Mouse (Mus musculus): Measurements from ENCODE around the gene Manf. TPM values are rescaled to one million over a fixed set of nuclear protein-coding genes. Genes with fewer than 3 reads are reported as not detected.

Gene Manf
- polyA plus RNA-seq, 1 experiment from 2014 or later = 180 TPM

DNA sequence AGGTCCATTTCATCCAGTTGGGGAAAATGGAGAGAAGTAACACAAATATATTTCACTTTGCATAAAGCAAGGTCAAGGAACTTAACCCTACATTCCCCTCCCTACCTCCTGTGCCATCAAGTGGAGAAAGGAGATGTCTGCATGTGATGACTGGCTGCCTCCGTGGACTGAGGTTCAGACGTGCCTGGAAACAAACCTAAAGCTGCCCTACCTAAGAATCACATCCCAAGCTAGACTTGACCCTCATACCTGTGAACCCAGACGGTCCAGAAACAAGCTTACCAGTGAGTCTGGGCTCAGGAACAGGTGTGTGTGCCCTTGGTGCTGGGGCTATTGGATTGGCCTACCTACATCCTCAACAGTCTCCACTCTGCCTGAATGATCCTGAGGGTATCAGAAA, 1.5 kb upstream of the Manf start:
- 61% methylated on average over 3 of the region's 3 CpGs for WGBS
- Histone ChIP-seq H3K9ac (no peak overlapping the region), H3K4me3 (no peak overlapping the region), H3K36me3 (peaks cover 19% of the 10 kb centered on the region), H3K27me3 (no peaks in the 10 kb centered on the region), H3K9me3 (no peaks in the 10 kb centered on the region), H3K27ac (replicated peaks) (no peak overlapping the region), H3K4me1 (replicated peaks) (peaks cover 33% of the 10 kb centered on the region), H3K4me2 (peak overlapping the region; percentile 15; the same call in 1 of the 2 replicates)
- no peak for ATAC-seq (ENCODE audit: low FRiP score, low read depth)

DNA sequence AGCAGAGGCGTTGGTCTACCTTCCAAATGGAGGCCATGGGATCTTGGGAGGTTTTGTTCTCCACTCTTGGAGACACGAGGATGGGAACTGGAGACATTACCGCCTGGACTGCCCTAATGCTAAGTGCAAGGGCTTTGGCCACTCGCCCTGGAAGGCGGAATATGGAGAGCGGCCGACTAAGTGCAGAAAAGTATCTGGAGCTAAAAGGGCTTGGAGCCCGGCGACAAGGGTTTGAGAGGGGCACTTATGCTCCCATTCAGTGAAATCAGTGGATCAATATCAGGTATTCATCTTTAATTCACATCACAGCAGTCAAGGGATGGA, 735 bp upstream of the Manf start:
- Histone ChIP-seq H3K36me3 (peaks cover 22% of the 10 kb centered on the region), H3K9me3 (no peaks in the 10 kb centered on the region), H3K27ac (replicated peaks) (peak overlapping the region; percentile 92), H3K9ac (peak overlapping the region; percentile 58), H3K4me1 (replicated peaks) (peaks cover 41% of the 10 kb centered on the region), H3K27me3 (no peaks in the 10 kb centered on the region), H3K4me3 (peak overlapping the region; percentile 95), H3K4me2 (peak overlapping the region; percentile 73)
- WGBS = 0% methylated on average over 9 of the region's 9 CpGs
- no peak for ATAC-seq (ENCODE audit: low FRiP score, low read depth)

DNA sequence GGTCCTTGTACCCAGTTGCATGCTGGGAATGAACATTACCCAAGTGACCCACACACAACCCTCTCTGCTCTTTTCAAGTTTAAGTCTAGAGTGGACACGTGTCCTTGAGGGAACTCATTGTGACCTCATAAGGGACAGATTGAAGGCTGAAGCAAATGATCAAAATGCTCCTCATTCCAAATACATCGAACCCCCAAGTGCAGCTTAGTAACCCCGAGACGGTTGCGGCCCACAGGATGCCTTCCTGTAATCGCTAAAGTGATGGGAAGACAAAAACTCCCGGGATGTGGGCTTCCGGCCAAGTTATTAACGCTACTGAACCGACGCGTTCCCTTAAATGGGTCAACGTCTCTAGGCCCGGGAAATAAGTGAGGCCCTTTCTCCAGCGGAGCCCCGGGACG, 438 bp downstream of the Manf start:
- H3K27me3 ChIP-seq = no peaks in the 10 kb centered on the region
- 0% methylated on average over 17 of the region's 17 CpGs for WGBS

DNA sequence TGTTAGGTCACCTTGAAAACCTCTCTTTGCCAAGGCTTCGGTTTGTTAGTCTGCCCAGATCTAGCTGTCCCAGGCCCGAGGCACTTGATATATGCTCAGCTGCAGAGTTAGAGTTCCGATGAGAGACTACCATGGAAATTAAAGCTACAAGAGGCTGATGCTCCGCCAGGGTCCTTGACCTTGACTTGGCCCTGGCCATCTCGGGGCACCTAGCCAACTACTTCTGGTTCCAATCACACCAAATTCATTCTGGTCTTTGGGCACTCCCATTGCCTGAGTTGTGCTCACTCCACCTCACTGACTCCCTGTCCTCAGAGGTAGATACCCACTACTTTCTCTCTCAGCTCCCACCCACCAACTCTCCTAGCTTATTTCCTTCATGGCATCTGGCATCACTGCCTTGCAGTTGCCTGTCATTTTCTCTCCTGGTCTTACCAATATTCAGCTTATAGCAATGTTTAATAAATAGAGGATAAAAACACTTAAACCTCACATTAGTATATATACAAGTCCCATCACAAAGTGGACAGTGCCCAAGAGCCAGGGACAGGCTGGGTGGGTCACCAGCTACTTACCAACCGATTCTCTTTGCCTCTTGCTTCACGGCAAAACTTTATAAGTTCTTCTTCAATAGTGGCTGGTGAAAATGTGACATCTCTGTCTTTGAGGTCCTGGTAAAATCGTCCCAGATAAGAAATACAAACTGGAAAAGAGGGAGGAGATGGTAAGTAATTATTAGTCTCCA, 1.1 kb downstream of the Manf start:
- Histone ChIP-seq H3K4me1 (replicated peaks) (peaks cover 46% of the 10 kb centered on the region), H3K9me3 (no peaks in the 10 kb centered on the region), H3K4me2 (peak overlapping the region; percentile 73), H3K27ac (replicated peaks) (no peak overlapping the region), H3K27me3 (no peaks in the 10 kb centered on the region), H3K9ac (peak overlapping the region; percentile 93), H3K36me3 (peaks cover 18% of the 10 kb centered on the region), H3K4me3 (peak overlapping the region; percentile 95)
- no peak for ATAC-seq (ENCODE audit: low FRiP score, low read depth)
- 72% methylated on average over 8 of the region's 8 CpGs for WGBS

More for the DNA sequence above, 438 bp downstream of the Manf start:
- peak overlapping the region; percentile 73 for H3K4me2 ChIP-seq
- H3K4me1 ChIP-seq (replicated peaks) = peaks cover 45% of the 10 kb centered on the region
- peak overlapping the region; percentile 88 for H3K27ac ChIP-seq (replicated peaks)
- ATAC-seq (ENCODE audit: low FRiP score, low read depth) = no peak
- H3K9me3 ChIP-seq = no peaks in the 10 kb centered on the region
- peak overlapping the region; percentile 93 for H3K9ac ChIP-seq
- peaks cover 19% of the 10 kb centered on the region for H3K36me3 ChIP-seq
- H3K4me3 ChIP-seq = peak overlapping the region; percentile 95

DNA sequence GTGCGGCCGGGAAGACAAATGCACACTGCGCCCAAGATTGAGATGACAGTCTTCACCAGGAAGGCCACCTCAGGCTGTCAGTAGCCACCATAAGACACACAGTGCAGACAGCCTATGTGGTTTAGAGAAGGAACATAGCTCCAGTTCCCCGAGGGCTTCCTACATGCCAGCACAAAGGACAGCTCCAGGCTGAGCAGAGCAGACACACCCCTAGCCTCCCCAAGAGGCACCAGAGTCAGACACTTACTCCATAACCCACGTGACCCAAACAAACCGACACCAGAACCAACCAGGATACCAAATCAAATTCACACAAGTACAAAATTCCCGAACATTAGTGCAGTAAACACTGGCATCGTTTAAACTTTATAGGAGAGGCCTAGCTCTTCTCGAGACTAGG, 2.5 kb downstream of the Manf start:
- no peak overlapping the region for H3K9ac ChIP-seq
- no peak overlapping the region for H3K4me3 ChIP-seq
- peaks cover 18% of the 10 kb centered on the region for H3K36me3 ChIP-seq
- H3K27ac ChIP-seq (replicated peaks) = no peak overlapping the region
- no peak for ATAC-seq (ENCODE audit: low FRiP score, low read depth)
- H3K9me3 ChIP-seq = no peaks in the 10 kb centered on the region
- 86% methylated on average over 9 of the region's 9 CpGs for WGBS
- H3K4me2 ChIP-seq = no peak overlapping the region
- H3K4me1 ChIP-seq (replicated peaks) = peaks cover 59% of the 10 kb centered on the region
- H3K27me3 ChIP-seq = no peaks in the 10 kb centered on the region

DNA sequence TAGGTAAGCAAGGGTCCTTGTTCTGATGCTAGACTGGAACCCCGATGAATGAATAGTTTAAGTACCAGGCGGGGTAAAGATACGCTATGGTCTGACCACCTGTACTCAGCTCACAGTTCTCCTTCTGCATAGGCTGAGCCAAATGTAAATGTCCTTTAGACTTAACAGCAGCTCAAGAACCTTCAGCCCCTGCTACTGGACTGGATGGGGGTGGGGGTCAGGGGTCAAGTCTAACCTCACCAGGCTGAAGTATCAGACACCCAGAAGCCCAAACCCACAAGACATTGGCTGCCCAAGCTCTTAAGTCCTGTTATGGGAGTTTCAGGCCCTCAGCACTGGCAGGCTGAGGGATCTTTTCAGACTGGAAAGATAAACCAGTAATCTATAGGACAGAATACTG, 3.4 kb downstream of the Manf start:
- ATAC-seq (ENCODE audit: low FRiP score, low read depth) = no peak
- H3K36me3 ChIP-seq = peaks cover 21% of the 10 kb centered on the region
- H3K4me2 ChIP-seq = no peak overlapping the region
- no peaks in the 10 kb centered on the region for H3K27me3 ChIP-seq
- no peak overlapping the region for H3K9ac ChIP-seq
- no peaks in the 10 kb centered on the region for H3K9me3 ChIP-seq
- H3K4me3 ChIP-seq = no peak overlapping the region
- no peak overlapping the region for H3K27ac ChIP-seq (replicated peaks)
- WGBS = 97% methylated on average over 3 of the region's 3 CpGs
- peaks cover 66% of the 10 kb centered on the region for H3K4me1 ChIP-seq (replicated peaks)

DNA sequence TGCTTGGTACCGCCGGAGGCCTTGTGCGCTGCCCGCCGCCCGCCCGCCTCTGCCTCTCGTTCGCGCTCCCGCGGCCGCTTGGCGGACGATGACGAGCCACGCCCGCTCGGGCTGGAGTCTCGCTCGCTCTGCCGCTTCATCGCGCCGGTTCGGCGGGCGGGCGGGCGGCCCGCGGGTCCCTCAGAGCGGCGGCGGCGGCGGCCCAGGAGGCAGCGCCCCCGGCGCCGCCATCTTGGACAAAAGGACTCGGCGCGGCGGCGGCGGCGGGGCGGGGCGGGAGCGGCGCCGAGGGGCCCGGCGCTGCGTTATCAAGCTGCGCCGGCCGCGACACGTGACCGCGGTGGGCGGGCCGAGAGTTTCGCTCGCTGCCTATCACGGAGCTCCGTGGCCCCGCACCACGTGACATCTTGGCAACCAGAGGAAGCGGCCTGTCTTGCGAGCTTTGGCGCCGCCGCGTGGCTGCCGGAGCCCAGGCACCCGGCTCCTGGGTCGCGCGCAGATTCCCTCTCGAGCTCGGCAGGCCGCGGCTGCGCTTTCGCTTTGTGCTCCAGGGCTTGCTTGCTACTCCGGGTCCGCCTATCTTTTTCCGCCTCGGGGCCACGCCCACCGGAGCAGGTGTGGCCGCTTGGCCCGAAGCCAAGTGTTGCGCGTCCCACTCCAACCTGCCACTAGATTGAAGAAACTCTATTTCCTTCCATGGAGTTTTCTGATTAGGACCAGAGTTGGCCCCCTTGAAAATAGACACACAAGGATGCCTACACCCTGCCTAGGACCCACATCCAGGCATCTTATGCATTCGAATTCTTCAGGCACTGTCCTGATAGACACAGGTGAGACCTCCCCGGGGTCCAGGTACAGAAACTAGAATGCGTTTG, 4.7 kb downstream of the Manf start, which contains the start of gene Rbm15b:
Rbm15b (minus strand) TSS at position 601 of the 875 bp plus-strand sequence.
- Histone ChIP-seq H3K27ac (replicated peaks) (peak within 1 kb of the TSS; percentile 91), H3K9me3 (no peaks in the 10 kb centered on the region), H3K4me2 (peak within 1 kb of the TSS; percentile 98), H3K4me1 (replicated peaks) (peaks cover 72% of the 10 kb centered on the region), H3K9ac (peak within 1 kb of the TSS; percentile 94), H3K4me3 (peak within 1 kb of the TSS; percentile 92), H3K27me3 (no peaks in the 10 kb centered on the region), H3K36me3 (peaks cover 34% of the 10 kb centered on the region)
- peak; percentile 65 for ATAC-seq (ENCODE audit: low FRiP score, low read depth)
- 3% methylated on average over 90 of the region's 101 CpGs for WGBS

DNA sequence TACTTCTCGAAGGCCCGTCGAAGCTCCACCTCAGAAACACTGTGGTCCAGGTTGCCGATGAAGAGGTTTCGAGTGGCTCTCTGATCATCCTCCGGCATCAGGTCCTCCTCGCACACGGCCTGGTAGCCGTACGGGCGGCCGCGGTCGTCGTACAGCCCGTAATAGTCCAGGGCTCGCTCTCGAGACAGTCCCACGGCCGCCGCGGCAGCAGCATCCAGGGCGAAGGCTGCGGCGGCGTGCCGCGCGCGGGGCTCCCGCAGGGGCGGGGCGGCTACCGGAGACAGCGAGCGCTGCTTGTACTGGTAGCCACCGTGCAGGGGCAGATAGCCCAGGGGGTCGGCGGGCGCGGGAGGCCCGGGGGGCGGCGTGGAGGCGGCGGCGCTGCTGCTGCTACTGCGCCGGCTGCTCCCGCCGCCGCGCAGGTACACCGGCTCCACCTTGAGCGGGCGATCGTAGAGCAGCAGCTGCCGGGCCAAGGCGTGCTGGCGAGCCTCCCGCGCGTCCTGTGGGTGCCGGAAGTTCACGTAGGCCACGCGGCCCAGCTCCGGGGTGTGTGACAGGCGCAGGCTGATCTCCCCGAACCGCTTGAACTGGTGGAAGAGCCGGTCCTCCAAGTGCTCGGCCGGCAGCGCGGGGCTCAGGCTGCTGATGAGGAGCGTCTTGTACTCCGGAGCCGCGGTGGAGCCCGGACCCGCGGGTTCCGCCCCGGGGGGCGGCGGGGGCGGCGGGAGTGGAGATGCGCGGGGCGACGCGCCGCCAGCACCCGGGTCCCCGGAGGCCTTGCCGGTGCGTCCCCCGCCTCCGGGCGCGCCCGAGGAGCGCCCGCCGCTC, 5.7 kb downstream of the Manf start:
- Histone ChIP-seq H3K4me1 (replicated peaks) (peaks cover 81% of the 10 kb centered on the region), H3K4me3 (peak overlapping the region; percentile 92), H3K4me2 (peak overlapping the region; percentile 98), H3K27ac (replicated peaks) (peak overlapping the region; percentile 91), H3K9ac (peak overlapping the region; percentile 94), H3K36me3 (peaks cover 43% of the 10 kb centered on the region), H3K9me3 (no peaks in the 10 kb centered on the region), H3K27me3 (no peaks in the 10 kb centered on the region)
- WGBS = under 1% methylated on average over 86 of the region's 107 CpGs
- ATAC-seq (ENCODE audit: low FRiP score, low read depth) = 0 out of 2 replicates have a peak, but pooled peaks have one; percentile 4

DNA sequence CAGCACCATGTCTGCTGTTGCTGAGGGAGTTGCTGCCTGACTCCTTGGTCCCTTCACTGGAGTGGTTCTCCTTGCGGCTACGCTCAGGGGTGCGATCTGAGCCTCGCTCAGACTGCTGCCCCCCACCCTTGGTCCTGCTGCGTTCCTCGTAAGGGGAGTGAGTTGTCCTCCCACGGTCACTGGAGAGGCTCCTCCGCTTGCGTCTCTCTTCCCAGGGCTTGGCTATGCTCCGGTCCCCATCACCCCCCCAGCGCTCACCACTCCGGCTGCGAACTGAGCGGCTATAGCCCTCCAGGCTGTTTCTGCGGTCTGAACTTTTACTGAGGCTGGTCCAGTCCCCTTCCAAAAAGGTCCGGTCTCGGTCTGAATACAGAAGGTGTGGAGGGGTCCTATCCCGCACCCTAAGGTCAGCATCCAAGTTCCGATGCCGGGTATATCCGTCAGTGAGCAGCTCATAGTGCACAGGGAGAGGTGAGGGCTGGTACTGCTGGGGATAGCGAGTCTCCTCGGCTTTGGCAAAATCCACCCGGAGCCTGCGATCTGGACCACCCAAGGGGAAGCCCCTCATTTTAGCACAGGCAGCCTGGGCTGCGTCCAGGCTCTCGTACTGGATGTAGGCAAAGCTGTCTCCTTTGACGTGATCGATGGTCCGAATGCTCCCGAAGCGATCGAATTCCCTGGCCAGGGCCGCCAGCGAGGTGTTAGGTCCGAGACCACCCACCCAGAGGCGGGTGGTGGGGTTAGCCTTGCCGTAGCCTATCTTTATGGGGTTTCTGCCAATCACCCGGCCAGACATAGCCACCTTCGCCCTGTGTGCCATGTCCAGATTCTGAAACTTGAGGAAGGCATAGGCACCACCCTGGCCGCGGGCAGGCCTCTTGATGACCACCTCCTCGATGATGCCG, 6.5 kb downstream of the Manf start:
- H3K27ac ChIP-seq (replicated peaks) = 0 out of 2 replicates have a peak overlapping the region, but pooled peaks have one; percentile 91
- H3K4me3 ChIP-seq = peak overlapping the region; percentile 92
- no peak for ATAC-seq (ENCODE audit: low FRiP score, low read depth)
- H3K4me1 ChIP-seq (replicated peaks) = peaks cover 75% of the 10 kb centered on the region
- peak overlapping the region; percentile 94 for H3K9ac ChIP-seq
- H3K27me3 ChIP-seq = no peaks in the 10 kb centered on the region
- no peaks in the 10 kb centered on the region for H3K9me3 ChIP-seq
- 20% methylated on average over 44 of the region's 44 CpGs for WGBS
- peaks cover 45% of the 10 kb centered on the region for H3K36me3 ChIP-seq
- H3K4me2 ChIP-seq = peak overlapping the region; percentile 98

DNA sequence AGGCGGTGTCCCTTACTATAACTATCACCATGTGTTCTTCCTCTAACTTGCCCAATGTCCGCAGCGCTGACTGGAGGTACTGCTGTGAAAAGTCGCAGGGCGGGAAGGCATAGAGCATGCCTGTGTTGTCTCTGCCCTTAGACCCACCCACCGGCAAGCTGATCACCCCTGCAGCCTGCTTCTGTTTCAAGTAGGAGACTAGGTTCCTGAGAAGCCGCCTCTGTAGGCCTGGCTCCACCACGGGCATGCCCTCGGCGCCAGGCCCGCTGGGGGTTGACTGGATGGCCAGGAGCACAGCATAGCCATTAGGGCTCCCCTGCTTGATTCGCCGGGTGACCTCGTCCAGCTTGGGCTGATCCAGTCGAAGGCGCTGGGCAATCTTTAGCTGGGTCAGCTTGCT, 7.5 kb downstream of the Manf start:
- H3K4me2 ChIP-seq = peak overlapping the region; percentile 98
- no peak overlapping the region for H3K27ac ChIP-seq (replicated peaks)
- peak overlapping the region; percentile 92 for H3K4me3 ChIP-seq
- no peaks in the 10 kb centered on the region for H3K27me3 ChIP-seq
- H3K4me1 ChIP-seq (replicated peaks) = peaks cover 65% of the 10 kb centered on the region
- peak overlapping the region; percentile 94 for H3K9ac ChIP-seq
- WGBS = 36% methylated on average over 16 of the region's 16 CpGs
- H3K36me3 ChIP-seq = peaks cover 46% of the 10 kb centered on the region
- no peaks in the 10 kb centered on the region for H3K9me3 ChIP-seq
- ATAC-seq (ENCODE audit: low FRiP score, low read depth) = no peak

DNA sequence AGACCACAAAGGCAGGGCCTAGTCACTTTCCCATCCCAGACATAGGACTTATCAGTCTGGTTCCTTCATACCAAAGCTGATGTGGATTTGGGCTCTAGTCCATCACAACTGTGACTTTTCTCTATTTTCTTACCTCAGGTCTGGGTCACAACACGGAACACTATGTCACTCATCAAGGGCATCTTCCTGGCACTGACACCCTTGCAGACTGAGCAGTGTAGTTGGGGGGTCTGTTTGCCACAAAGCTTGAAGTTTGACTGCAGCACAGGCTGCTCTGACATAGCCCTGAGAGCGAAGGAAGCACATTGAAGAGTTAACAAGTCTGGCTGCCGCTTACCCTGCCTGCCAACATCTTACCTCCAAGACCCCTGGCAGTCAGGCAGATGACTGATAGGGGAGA, 8.7 kb downstream of the Manf start:
- Histone ChIP-seq H3K27me3 (no peaks in the 10 kb centered on the region), H3K36me3 (peaks cover 46% of the 10 kb centered on the region), H3K4me1 (replicated peaks) (peaks cover 58% of the 10 kb centered on the region), H3K4me3 (peak overlapping the region; percentile 16), H3K9ac (peak overlapping the region; percentile 29; the same call in 1 of the 2 replicates), H3K9me3 (no peaks in the 10 kb centered on the region), H3K4me2 (peak overlapping the region; percentile 98), H3K27ac (replicated peaks) (no peak overlapping the region)
- 74% methylated on average over 3 of the region's 3 CpGs for WGBS
- ATAC-seq (ENCODE audit: low FRiP score, low read depth) = no peak

Measured in hindbrain, embryonic 15.5 days (tissue).